Mouse (Mus musculus): ENCODE results near the gene Igsf9b. TPM values are rescaled to one million over a fixed set of nuclear protein-coding genes. Genes with fewer than 3 reads are reported as not detected.

Igsf9b gene
- total RNA-seq (2021), result 1 to 10 TPM; 2.8 to 5.5 TPM
- long read RNA-seq, experiment 1, partial matches to known transcripts, result 1 of 1 reads
- long read RNA-seq, experiment 1, other reads (novel, unspliced or antisense), result 0 of 1 reads
- long read RNA-seq, experiment 2, partial matches to known transcripts, result 0 of 1 reads
- long read RNA-seq, experiment 2, other reads (novel, unspliced or antisense), result 1 of 1 reads

DNA sequence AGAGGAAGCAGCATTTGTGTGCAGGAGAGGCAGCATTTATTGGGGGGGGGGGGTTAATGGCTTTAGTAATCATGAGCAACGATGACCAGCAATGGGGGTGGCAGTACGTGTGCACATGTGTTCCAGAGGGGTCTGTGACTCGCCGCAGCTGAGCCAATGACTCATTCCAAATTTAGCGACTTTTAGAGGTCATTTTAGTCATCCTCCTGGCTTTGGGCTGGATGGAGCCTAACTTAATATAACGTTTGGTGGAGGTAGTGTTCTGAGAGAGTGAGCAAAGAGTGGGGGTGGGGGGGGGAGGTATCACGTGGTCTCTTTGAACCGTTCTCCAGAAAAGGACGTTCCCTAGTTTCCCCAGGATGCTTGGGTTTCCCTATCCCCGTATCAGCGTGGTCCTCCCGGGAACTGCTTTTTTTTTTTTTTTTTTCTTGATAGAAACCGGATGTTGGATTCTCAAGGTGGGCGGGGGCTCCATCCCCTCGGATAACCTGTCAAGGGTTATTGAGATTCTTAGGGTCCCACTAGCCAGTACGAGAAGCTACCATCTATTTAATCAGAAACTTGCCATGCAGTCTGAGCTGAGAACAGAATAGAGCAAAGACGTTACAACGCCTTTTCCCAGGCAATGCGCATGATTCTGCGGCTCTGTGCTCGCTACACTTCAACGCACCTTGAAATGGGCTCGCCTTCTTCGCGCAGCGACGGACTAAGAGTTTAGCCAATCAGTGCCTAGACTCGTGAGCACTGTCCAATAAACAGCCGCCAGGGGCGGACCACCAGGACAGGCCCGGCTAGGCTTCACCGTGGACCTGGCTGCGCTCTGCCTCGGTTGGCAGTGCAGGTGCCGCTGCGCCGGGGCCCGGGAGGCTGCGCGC, at the start of gene Igsf9b:
Igsf9b (plus strand) TSS at position 794 of the 875 bp plus-strand sequence.
- intact Hi-C loops (cut with DNase I; ENCODE audit: low total_unique reads), result no loop called here
- DNase-seq, result peak; percentile 89

DNA sequence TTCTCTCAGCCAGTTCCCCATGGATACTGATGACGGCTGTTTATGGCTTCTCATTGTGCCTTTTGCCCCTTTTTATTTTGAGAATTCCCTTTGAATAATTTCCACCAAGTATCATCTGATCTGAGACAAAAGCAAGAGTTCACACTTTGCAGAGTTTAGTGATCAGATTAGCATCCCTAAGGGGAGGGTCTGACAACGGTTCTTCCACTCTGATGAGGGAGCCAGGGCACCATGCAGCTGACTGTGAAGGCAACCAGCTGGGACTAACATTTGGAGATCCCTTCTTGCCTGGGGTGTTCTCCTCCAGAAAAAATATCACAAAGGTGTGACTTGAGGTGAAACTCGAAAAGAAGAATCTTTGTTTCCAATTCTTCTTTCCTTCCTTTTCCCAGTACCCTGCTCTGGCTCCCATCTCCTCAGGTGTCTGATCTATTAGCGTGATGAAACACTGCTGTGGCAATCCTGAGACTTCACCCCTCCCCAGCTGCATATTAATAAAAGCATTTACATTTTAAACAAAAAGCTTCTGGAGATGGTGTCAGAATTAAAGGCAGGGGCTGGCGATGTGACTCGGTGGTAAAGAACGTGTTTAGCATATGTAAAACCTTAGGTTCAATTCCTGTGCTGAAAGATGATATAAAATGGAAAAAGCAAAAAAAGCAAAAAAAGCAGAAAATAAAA, 46.8 kb upstream of the Igsf9b start:
- DNase-seq, result no peak
- intact Hi-C loops (cut with DNase I; ENCODE audit: low total_unique reads), result no loop called here

DNA sequence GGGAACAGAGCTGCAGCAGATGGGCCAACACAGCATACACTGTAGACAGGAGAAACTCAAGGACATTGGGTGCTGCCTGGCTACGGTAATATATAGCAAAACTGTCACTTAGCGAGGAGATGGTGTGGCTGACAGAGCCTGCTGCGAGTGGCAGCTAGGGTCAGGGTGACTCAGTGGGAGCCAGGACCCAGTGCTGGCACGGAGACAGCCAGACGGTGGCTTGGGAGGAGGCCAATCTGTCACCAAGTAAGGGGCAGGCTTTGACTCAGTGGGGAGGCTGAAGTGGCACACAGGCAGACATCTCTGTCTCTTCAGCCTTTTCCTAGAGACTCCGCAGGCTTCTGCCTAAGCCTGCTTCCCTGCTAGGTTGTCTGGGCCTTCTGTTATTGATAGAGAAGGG, 42.5 kb upstream of the Igsf9b start:
- peak; percentile 33 for DNase-seq
- intact Hi-C loops (cut with DNase I; ENCODE audit: low total_unique reads), result no loop called here

DNA sequence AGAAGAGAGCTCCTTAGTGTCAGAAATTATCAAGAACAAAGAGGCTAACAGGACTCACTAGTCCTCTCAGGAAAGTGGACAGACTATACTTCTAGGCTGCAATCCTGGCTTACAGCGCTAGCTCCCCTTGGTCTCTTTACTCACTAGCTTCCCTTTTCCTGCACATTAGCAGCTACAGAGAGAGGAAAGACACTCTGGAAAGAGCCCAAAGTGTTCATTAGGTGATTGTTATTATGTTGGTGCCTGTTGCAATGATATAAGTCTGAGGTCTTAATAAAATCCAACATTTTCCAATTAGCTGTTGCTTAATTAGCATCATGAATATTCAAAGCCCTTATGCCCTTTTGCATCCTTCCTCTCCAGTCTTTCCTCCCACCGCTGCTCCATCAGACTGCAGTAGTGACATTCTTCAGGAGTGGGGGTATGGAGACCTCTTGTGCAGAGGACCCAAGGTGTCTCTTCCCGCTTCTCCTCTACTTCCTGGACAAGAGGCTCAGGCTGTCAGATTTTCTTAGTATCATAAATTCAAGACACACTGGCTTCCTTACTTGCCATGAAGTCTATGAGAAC, 38.5 kb upstream of the Igsf9b start:
- intact Hi-C loops (cut with DNase I; ENCODE audit: low total_unique reads), result no loop called here

DNA sequence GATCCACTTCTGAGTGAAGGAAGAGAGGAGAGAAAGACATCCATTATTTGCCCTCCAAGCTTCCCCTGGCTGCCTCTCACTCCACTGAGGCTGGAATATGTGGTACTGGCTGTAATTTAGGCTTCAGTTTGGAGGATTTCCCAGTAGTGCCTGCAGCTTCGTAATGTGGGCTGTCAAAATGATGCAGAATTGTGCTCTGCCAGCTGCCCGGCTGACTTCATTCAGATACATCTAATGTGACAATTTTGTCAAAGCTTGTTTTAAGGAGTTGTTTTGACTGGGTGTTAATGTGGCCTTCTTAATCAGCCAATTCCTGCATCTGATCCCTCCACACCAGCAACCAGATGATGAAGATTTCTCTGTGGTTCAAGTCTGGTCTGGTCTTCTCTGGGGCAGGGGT, 37.1 kb upstream of the Igsf9b start:
- no peak for DNase-seq
- intact Hi-C loops (cut with DNase I; ENCODE audit: low total_unique reads), result no loop called here

More for the DNA sequence above, 38.5 kb upstream of the Igsf9b start:
- no peak for DNase-seq

DNA sequence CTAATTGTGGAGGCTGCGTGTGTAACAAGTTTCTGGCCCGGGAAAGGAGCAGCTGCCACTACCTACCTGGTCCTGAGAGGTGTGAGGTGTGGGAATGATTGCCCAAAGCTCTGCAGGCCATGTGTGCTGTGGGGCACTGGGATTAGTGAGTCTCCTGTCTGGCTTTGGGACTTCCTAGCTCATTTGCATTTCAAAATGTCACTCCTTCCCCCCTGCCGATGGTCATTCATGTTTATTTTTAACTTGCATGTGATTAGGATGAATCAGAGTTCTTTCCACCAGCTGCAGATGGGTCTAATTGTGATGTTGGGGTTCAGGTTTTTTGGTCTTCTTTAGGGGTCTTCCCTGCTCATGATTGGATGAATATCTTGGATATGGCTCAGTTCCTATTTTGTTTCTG, 34.0 kb upstream of the Igsf9b start:
- no peak for DNase-seq
- intact Hi-C loops (cut with DNase I; ENCODE audit: low total_unique reads), result no loop called here

DNA sequence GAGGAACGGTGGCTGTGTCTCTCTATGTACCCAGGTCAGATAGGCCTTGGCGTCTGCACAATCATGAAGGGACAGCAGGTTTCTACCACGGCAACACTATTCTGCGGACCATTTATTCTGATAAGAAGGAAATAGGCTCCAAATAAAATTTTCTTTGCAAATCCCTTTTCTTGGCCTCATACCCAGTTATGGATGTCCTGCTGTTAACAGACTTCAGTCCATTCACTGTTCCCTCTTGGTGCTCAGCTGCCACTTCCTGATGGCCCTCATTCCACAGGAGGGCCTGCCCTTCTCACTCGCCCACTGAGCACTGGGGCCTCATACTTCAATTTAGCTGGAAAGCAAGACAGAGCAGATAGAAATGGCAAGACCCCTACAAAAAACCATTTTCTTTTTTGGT, 31.1 kb upstream of the Igsf9b start:
- DNase-seq, result no peak
- intact Hi-C loops (cut with DNase I; ENCODE audit: low total_unique reads), result no loop called here

DNA sequence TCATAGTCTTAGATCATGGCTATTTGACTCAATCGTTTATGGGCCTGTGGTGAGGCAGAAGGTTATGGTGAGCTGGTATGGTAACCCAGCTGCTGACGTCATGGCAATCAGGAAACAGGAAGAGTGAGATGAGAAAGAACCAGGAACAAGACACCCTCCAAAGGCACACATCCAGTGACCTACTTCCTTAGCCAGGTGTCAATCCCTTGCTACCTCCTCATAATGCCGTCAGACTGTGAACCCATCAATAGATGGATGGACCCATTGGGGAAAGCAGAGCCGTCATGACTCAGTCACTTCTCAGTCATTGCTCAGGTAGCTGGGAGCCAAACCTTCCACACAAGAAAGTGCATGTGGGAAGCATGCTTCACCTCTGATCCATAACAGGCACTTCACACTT, 30.5 kb upstream of the Igsf9b start:
- intact Hi-C loops (cut with DNase I; ENCODE audit: low total_unique reads), result no loop called here
- DNase-seq, result no peak

DNA sequence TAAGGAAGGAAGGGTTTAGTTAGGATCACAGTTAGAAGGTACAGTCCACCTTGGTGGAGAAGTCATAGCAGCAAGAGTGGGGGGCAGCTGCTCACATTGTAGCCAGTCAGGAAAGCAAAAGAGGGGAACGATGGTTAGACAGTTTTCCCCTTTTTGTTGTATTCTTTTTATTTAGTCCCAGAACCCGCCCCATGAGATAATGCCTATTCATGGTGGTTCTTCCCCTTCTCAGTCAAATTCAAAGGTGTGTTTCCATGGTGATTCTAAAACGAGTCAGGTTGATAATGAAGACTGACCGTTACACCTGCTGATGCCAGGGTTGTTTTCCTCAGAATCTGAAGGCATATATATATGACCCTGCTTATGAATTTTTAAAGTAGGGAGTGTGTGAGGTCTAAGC, 29.7 kb upstream of the Igsf9b start:
- intact Hi-C loops (cut with DNase I; ENCODE audit: low total_unique reads), result no loop called here
- no peak for DNase-seq

DNA sequence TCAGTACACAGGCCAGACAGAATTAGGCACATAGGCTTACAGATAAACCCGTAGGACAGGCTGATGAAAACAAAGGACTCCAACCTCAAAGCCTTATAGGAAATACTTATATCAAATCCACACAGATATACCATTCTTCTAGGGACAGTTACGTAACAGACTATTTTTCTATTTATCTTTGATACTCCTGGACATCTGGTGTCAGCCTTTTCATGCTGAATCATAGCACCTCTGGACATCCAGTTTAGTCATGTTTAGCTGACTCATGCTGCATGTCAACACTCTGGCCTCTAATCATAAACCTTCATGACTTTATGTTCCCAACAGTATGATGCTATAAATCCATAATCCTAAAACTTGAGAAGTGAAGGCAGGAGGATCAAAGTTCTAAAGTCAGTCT, 29.1 kb upstream of the Igsf9b start:
- no peak for DNase-seq
- intact Hi-C loops (cut with DNase I; ENCODE audit: low total_unique reads), result no loop called here

DNA sequence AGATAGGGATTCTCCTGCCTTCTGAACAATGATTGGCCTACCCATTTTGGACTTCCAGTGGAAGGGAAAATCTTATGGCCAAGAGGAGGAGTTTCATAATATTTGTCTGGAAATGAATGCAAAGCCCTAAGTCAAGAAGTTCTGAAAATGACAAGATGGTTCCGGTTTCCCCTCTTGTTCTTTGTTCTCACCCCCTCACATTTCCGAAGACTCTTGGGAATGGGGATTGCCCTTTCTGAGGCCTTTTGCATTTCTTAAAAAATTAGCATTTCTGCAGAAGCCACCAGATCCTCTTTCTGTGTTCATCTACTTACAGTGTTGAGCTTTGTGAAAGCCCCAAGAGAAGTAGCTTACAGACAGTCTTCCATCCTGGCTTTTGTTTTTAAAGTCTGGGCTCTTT, 27.1 kb upstream of the Igsf9b start:
- intact Hi-C loops (cut with DNase I; ENCODE audit: low total_unique reads), result no loop called here
- DNase-seq, result no peak

DNA sequence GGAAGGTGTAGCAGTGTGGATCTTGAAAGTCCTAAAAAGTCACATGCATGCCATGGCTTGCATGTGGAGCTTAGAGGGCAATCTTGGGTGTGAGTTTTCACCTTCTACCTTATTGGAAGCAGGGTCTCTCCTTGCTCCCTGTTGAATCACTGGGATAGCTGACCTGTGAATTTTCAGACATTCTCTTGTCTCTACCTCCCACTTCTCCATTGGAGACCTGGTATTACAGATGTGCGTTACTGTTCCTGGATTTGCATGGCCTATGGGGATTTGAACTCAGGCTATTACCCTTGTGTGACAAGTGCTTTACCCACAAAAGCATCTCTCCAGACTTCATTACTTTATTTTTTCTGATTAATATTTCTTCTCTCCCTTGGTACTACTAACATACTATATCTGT, 26.1 kb upstream of the Igsf9b start:
- DNase-seq, result no peak
- intact Hi-C loops (cut with DNase I; ENCODE audit: low total_unique reads), result no loop called here

DNA sequence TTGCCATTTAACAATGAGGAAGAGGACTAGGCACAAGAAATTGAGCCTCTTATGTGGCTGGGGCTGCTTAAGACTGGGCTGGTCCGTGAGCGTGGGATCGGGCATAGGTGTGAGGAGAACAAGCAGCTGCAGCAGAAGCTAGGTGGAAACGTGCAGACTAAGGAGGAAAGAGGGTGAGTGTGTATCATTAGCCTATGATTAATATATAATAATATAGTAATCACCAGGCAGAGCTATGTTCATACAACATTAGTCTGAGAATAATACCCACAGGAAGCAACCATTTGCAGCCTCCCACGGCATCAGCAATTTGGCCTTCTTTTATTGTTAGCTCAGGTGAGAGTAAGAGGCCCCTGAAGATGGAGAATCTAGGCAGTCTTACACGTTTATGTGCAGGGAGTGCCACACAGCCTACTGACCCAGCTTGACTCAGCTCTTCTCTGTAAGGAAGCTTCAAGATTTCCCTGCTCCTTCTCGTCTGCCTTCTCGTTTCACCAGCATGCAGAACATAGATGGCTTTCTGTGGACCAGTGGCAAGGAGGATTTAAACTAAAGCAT, 22.6 kb upstream of the Igsf9b start:
- intact Hi-C loops (cut with DNase I; ENCODE audit: low total_unique reads), result no loop called here
- DNase-seq, result no peak

DNA sequence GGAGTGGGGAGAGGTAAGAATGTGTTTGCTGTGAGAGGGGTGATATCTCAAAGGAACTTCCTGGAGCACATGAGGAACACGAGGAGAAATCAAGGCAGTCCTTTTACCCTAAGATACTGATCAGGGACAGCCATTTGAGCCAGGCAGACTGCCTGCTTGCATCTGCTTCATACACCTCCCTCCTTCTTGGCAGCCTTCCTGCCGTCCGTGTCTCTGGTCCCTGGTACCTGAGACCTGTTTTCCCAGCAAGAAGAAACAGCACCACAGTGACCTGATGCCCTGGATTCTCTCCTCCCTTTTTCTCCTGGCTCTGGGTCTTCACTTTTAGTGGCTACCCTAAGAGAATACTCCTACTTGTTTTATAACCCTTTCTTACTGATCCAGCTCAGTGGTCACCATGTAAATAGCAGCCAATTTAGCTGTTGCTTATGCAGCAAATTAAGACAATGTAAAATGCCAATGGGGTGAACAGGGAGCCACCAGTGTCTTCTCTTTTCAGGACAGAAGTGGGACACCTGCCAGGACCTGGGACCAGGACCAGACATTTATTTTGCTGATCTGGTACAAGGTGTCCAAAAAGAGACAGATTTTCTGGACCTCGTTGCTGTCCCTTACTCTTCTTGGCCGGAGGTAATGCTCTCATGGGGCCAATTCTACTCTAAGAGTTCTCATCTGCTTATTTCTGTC, 21.5 kb upstream of the Igsf9b start:
- intact Hi-C loops (cut with DNase I; ENCODE audit: low total_unique reads), result no loop called here
- no peak for DNase-seq

DNA sequence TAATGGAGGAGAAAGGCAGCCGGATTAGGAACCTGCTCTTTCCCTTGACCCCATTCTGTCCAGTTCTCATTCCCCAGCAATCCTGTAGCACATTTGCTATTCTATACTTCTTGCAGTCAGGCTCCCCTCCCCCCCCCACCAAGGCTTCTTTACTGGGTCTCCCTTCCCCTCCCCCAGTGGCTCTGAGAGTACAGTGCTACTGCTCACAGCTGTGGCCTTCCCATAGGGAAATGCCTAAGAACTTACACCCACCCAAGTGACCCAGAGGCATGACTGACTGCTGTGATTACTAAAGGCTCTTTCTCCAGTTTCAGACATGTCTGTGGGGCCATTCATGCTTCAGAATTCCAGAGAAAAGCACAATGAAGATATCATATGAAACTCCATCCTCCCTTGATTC, 20.0 kb upstream of the Igsf9b start:
- intact Hi-C loops (cut with DNase I; ENCODE audit: low total_unique reads), result no loop called here
- DNase-seq, result no peak

DNA sequence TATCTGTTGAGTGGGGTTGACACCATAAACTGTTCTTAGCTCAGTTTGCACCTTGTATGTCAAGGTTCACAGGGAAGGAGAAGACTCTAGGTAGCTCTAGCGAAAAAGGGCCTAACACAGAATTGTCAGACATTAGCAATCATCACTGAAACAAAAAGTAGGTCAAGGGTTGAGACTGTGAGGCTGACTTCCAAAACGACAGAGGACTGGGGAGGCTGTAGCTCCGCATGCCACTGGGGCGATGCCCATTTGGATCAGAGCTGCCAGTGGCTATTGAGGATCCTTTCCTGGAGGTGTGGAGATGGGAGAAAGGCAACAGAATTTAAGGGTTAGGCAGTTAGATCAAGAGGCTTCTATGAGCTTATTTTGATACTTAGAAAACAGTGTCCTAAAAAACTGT, 18.0 kb upstream of the Igsf9b start:
- intact Hi-C loops (cut with DNase I; ENCODE audit: low total_unique reads), result no loop called here
- no peak for DNase-seq

DNA sequence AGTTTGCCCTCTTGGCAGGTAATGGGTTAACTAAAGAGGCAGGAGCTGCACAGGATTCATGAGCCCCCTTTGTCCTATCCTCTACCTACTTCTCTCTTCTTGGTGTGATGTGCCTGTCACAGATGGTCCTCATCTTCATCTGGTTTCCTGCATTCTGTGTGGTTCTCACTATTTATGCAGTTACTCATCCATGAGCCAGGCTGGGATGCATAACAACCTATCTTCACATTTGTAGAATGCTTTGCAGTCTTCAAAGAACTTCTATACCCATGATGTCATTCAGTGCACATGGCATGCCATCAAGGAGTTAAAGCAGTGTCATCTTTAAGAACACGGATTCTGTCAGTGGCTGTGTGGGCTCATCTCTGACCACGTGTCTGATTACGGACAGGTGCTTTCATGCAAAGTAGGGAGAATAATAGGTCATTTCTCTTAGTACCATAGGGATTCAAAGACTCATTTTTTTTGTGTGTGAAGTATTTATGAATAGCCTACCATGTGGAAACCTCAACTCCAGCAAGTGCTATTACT, 13.2 kb upstream of the Igsf9b start:
- intact Hi-C loops (cut with DNase I; ENCODE audit: low total_unique reads), result no loop called here
- DNase-seq, result no peak

DNA sequence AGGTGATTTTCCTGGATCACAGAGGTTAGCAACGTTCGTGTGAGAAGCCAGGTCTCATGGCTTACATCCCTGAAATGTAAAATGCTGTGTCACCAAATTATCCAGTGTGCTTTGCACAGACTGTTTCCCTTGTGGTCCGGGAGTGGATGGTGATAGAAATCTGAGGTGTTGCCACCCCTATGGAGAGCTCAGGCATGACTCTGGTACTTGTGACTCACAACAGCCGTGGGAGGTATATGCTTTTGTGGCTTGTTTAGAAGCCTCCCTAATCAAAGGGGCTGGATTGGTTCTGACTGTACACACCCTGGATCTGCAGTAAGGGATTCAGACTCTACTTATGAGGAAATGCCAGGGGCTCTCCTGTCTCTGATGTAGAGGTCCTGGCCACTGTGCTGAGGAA, 12.7 kb upstream of the Igsf9b start:
- intact Hi-C loops (cut with DNase I; ENCODE audit: low total_unique reads), result no loop called here
- no peak for DNase-seq

DNA sequence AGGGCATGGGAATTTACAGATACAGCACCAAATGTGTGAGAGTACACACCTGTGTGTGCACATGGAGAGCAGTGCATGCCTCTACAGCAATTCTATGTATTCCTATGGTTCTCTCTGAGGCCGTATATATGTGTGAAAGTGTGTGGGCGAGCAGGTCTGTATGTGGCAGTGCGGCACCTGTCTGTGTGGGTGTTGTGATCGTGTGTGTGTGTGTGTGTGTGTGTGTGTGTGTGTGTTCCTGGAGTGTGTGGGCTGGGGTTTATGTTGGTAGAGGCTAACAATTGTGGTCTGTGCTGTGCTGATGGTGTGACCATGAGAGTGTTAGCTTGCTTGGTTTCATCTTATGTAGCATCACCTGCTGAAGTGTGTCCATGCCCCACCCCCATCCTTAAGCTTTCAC, 12.1 kb upstream of the Igsf9b start:
- DNase-seq, result no peak
- intact Hi-C loops (cut with DNase I; ENCODE audit: low total_unique reads), result no loop called here

Data from gastrocnemius, postnatal 14 days (tissue).